Mouse (Mus musculus): ENCODE data around the gene Stau1. TPM values are rescaled to one million over a fixed set of nuclear protein-coding genes. Genes with fewer than 3 reads are reported as not detected.
"Not testable (repeated sequence)": the region's sequence is repeated elsewhere in the genome, so short reads cannot be mapped to it uniquely, and the experiment has no call there.

Stau1 gene
- polyA plus RNA-seq, 1 experiment = 21.7 TPM

- peaks cover 2% of the 10 kb centered on the region for H3K36me3 ChIP-seq (ENCODE audit: control insufficient read depth, insufficient read depth, low read length)
- no peaks in the 10 kb centered on the region for H3K4me1 ChIP-seq (ENCODE audit: control insufficient read depth, insufficient read depth, low read length)
- no peak for TF ChIP-seq POLR2A (IDR thresholded peaks at IDR 0.05; ENCODE audit: control insufficient read depth, low read depth, low read length)
- TF ChIP-seq CTCF (IDR thresholded peaks at IDR 0.05; ENCODE audit: control insufficient read depth, insufficient read depth, insufficient replicate concordance, low read depth, low read length) = no peak
- no peak overlapping the region for H3K4me3 ChIP-seq (ENCODE audit: control insufficient read depth, low read depth, low read length)
- H3K27ac ChIP-seq (ENCODE audit: control insufficient read depth, insufficient read depth, low read depth, low read length) = no peak overlapping the region
- H3K27me3 ChIP-seq (ENCODE audit: control insufficient read depth, insufficient read depth, low read length) = no peaks in the 10 kb centered on the region
Observed at GRCm38 (mm10) chr2:167028553-167028952, 32.5 kb upstream of the Stau1 start.

GRCm38 (mm10) chr2:167019396-167019795, 23.3 kb upstream of the Stau1 start:
- Histone ChIP-seq H3K4me3 (ENCODE audit: control insufficient read depth, low read depth, low read length) (no peak overlapping the region), H3K27me3 (ENCODE audit: control insufficient read depth, insufficient read depth, low read length) (no peaks in the 10 kb centered on the region), H3K36me3 (ENCODE audit: control insufficient read depth, insufficient read depth, low read length) (no peaks in the 10 kb centered on the region; the same call in 1 of the 2 replicates), H3K27ac (ENCODE audit: control insufficient read depth, insufficient read depth, low read depth, low read length) (no peak overlapping the region), H3K4me1 (ENCODE audit: control insufficient read depth, insufficient read depth, low read length) (peaks cover 6% of the 10 kb centered on the region; the same call in 1 of the 2 replicates)
- no peak for TF ChIP-seq CTCF (IDR thresholded peaks at IDR 0.05; ENCODE audit: control insufficient read depth, insufficient read depth, insufficient replicate concordance, low read depth, low read length)
- TF ChIP-seq POLR2A (IDR thresholded peaks at IDR 0.05; ENCODE audit: control insufficient read depth, low read depth, low read length) = no peak

- peak overlapping the region; percentile 92 for H3K4me3 ChIP-seq (ENCODE audit: control insufficient read depth, low read depth, low read length)
- H3K27ac ChIP-seq (ENCODE audit: control insufficient read depth, insufficient read depth, low read depth, low read length) = peak overlapping the region; percentile 4
- H3K36me3 ChIP-seq (ENCODE audit: control insufficient read depth, insufficient read depth, low read length) = no peaks in the 10 kb centered on the region; the same call in 1 of the 2 replicates
- TF ChIP-seq POLR2A (IDR thresholded peaks at IDR 0.05; ENCODE audit: control insufficient read depth, low read depth, low read length) (no peak; the same call in 1 of the 2 replicates), CTCF (IDR thresholded peaks at IDR 0.05; ENCODE audit: control insufficient read depth, insufficient read depth, insufficient replicate concordance, low read depth, low read length) (no peak)
- H3K4me1 ChIP-seq (ENCODE audit: control insufficient read depth, insufficient read depth, low read length) = peaks cover 6% of the 10 kb centered on the region; the same call in 1 of the 2 replicates
- no peaks in the 10 kb centered on the region for H3K27me3 ChIP-seq (ENCODE audit: control insufficient read depth, insufficient read depth, low read length)
Observed at GRCm38 (mm10) chr2:167015382-167015718, 19.3 kb upstream of the Stau1 start.

- Histone ChIP-seq H3K27me3 (ENCODE audit: control insufficient read depth, insufficient read depth, low read length) (no peaks in the 10 kb centered on the region), H3K27ac (ENCODE audit: control insufficient read depth, insufficient read depth, low read depth, low read length) (peak within 1 kb of the TSS; percentile 4), H3K4me3 (ENCODE audit: control insufficient read depth, low read depth, low read length) (peak within 1 kb of the TSS; percentile 92), H3K4me1 (ENCODE audit: control insufficient read depth, insufficient read depth, low read length) (peaks cover 6% of the 10 kb centered on the region; the same call in 1 of the 2 replicates), H3K36me3 (ENCODE audit: control insufficient read depth, insufficient read depth, low read length) (no peaks in the 10 kb centered on the region; the same call in 1 of the 2 replicates)
- no peak for TF ChIP-seq CTCF (IDR thresholded peaks at IDR 0.05; ENCODE audit: control insufficient read depth, insufficient read depth, insufficient replicate concordance, low read depth, low read length)
- peak; percentile 75 for TF ChIP-seq POLR2A (IDR thresholded peaks at IDR 0.05; ENCODE audit: control insufficient read depth, low read depth, low read length)
Observed at GRCm38 (mm10) chr2:167014702-167015381, 18.7 kb upstream of the Stau1 start, which contains the start of gene Ddx27. Gene Ddx27, plus strand, starts transcription at chr2:167015193.

GRCm38 (mm10) chr2:167010546-167010945, 14.4 kb upstream of the Stau1 start:
- Histone ChIP-seq H3K36me3 (ENCODE audit: control insufficient read depth, insufficient read depth, low read length) (no peaks in the 10 kb centered on the region), H3K4me1 (ENCODE audit: control insufficient read depth, insufficient read depth, low read length) (no peaks in the 10 kb centered on the region), H3K27me3 (ENCODE audit: control insufficient read depth, insufficient read depth, low read length) (no peaks in the 10 kb centered on the region), H3K4me3 (ENCODE audit: control insufficient read depth, low read depth, low read length) (no peak overlapping the region), H3K27ac (ENCODE audit: control insufficient read depth, insufficient read depth, low read depth, low read length) (no peak overlapping the region)
- no peak for TF ChIP-seq POLR2A (IDR thresholded peaks at IDR 0.05; ENCODE audit: control insufficient read depth, low read depth, low read length)
- TF ChIP-seq CTCF (IDR thresholded peaks at IDR 0.05; ENCODE audit: control insufficient read depth, insufficient read depth, insufficient replicate concordance, low read depth, low read length) = no peak

- Histone ChIP-seq H3K27me3 (ENCODE audit: control insufficient read depth, insufficient read depth, low read length) (no peaks in the 10 kb centered on the region), H3K27ac (ENCODE audit: control insufficient read depth, insufficient read depth, low read depth, low read length) (no peak overlapping the region), H3K4me1 (ENCODE audit: control insufficient read depth, insufficient read depth, low read length) (no peaks in the 10 kb centered on the region), H3K4me3 (ENCODE audit: control insufficient read depth, low read depth, low read length) (no peak overlapping the region), H3K36me3 (ENCODE audit: control insufficient read depth, insufficient read depth, low read length) (no peaks in the 10 kb centered on the region)
- TF ChIP-seq POLR2A (IDR thresholded peaks at IDR 0.05; ENCODE audit: control insufficient read depth, low read depth, low read length) (no peak), CTCF (IDR thresholded peaks at IDR 0.05; ENCODE audit: control insufficient read depth, insufficient read depth, insufficient replicate concordance, low read depth, low read length) (no peak)
Observed at GRCm38 (mm10) chr2:167009483-167009882, 13.4 kb upstream of the Stau1 start.

- H3K27me3 ChIP-seq (ENCODE audit: control insufficient read depth, insufficient read depth, low read length); H3K4me3 ChIP-seq (ENCODE audit: control insufficient read depth, low read depth, low read length); H3K36me3 ChIP-seq (ENCODE audit: control insufficient read depth, insufficient read depth, low read length); H3K27ac ChIP-seq (ENCODE audit: control insufficient read depth, insufficient read depth, low read depth, low read length); H3K4me1 ChIP-seq (ENCODE audit: control insufficient read depth, insufficient read depth, low read length): not testable (repeated sequence)
Observed at GRCm38 (mm10) chr2:167007565-167007964, 11.5 kb upstream of the Stau1 start.

Measured in testis, adult 2 months (tissue).